Comparison of ENCODE assay signal across 12 mouse cellular contexts in genomic region chr2:26030288-26030687, GRCm38 (mm10). TPM values are rescaled to one million over a fixed set of nuclear protein-coding genes. Genes with fewer than 3 reads are reported as not detected.
DNase-seq lines count a peak whose midpoint lies in the region; ATAC-seq and TF ChIP-seq lines count a peak whose summit lies in the region.
"Had no signal": no experiment of that assay in that cellular context is flagged by ENCODE, and none has a peak within 500 bp of the region (broad histone marks: within the 10 kb centered on the region; RNA-seq: fewer than 3 reads in every experiment).

No protein-coding gene starts in this region.

- no peak overlapping the region for H3K4me3 ChIP-seq in heart, adult 2 months
- no peak overlapping the region for H3K4me3 ChIP-seq in midbrain, postnatal 0 days (ENCODE audit: low read depth, low read length)
- H3K4me3 ChIP-seq in midbrain, embryonic 15.5 days, result no peak overlapping the region
- H3K4me3 ChIP-seq: forebrain, embryonic 13.5 days; heart, embryonic 13.5 days; limb, embryonic 15.5 days had no signal

- TF ChIP-seq CTCF in heart, adult 2 months (IDR thresholded peaks at IDR 0.05), result peak; percentile 40
- TF ChIP-seq CTCF in midbrain, postnatal 0 days (IDR thresholded peaks at IDR 0.05), result peak; percentile 43

- intact Hi-C loops in heart, adult 2 months (cut with DNase I), result no loop called here
- intact Hi-C loops in heart, postnatal 10 days (cut with DNase I), result no loop called here

- H3K9me3 ChIP-seq in midbrain, postnatal 0 days (ENCODE audit: low read length), result no peaks in the 10 kb centered on the region
- no peaks in the 10 kb centered on the region for H3K9me3 ChIP-seq in midbrain, embryonic 15.5 days
- H3K9me3 ChIP-seq: forebrain, embryonic 13.5 days; heart, embryonic 13.5 days; limb, embryonic 15.5 days had no signal

- no peak overlapping the region for H3K4me2 ChIP-seq in midbrain, postnatal 0 days (ENCODE audit: low read depth, low read length, poor library complexity, severe bottlenecking)
- H3K4me2 ChIP-seq in midbrain, embryonic 15.5 days, result no peak overlapping the region
- H3K4me2 ChIP-seq: forebrain, embryonic 13.5 days; heart, embryonic 13.5 days; limb, embryonic 15.5 days had no signal

- H3K9ac ChIP-seq in heart, adult 2 months (ENCODE audit: low read depth, low read length), result no peak overlapping the region
- H3K9ac ChIP-seq in midbrain, postnatal 0 days (replicated peaks; ENCODE audit: low read length, poor library complexity, severe bottlenecking), result no peak overlapping the region
- no peak overlapping the region for H3K9ac ChIP-seq in midbrain, embryonic 15.5 days
- H3K9ac ChIP-seq: forebrain, embryonic 13.5 days; heart, embryonic 13.5 days; limb, embryonic 15.5 days had no signal

- H3K79me2 ChIP-seq in heart, adult 2 months (replicated peaks; ENCODE audit: control insufficient read depth, insufficient read depth, low read length), result no peaks in the 10 kb centered on the region

- TF ChIP-seq POLR2A in heart, adult 2 months (IDR thresholded peaks at IDR 0.05; ENCODE audit: insufficient read depth, low read depth, low read length), result no peak

- no peak for DNase-seq in heart, adult 2 months
- DNase-seq in heart, postnatal 10 days, result no peak
- DNase-seq in midbrain, postnatal 0 days (ENCODE audit: low spot score), result no peak
- DNase-seq in splenic B cell, adult 2 months (ENCODE audit: low read depth, low spot score), result peak; percentile 11
- no peak for DNase-seq in right cerebral cortex, adult 2 months (ENCODE audit: low spot score in 2 of 2)
- DNase-seq in ovary, adult 18-20 months (ENCODE audit: low spot score), result no peak
- DNase-seq: right cerebral cortex, postnatal 25 days had no signal

- no peaks in the 10 kb centered on the region for H3K27me3 ChIP-seq in heart, adult 2 months (ENCODE audit: control insufficient read depth, insufficient read depth, low read length)
- H3K27me3 ChIP-seq in midbrain, postnatal 0 days (ENCODE audit: insufficient read depth, low read length), result no peaks in the 10 kb centered on the region
- H3K27me3 ChIP-seq in midbrain, embryonic 15.5 days (replicated peaks), result no peaks in the 10 kb centered on the region; the same call in 1 of the 2 replicates
- no peaks in the 10 kb centered on the region for H3K27me3 ChIP-seq in splenic B cell, adult 2 months (ENCODE audit: control insufficient read depth, insufficient read depth, low read length, poor library complexity, severe bottlenecking)

- no peaks in the 10 kb centered on the region for H3K4me1 ChIP-seq in heart, adult 2 months (ENCODE audit: control insufficient read depth, insufficient read depth, low read length)
- H3K4me1 ChIP-seq in midbrain, postnatal 0 days (ENCODE audit: insufficient read depth, low read length), result no peaks in the 10 kb centered on the region
- H3K4me1 ChIP-seq in midbrain, embryonic 15.5 days, result 0 out of 2 replicates have a peak, but pooled peaks cover 2% of the 10 kb centered on the region
- H3K4me1 ChIP-seq: forebrain, embryonic 13.5 days; heart, embryonic 13.5 days had no signal

- 51% methylated on average over 3 of the region's 3 CpGs for WGBS in heart, adult 2 months
- 56% methylated on average over 3 of the region's 3 CpGs for WGBS in midbrain, postnatal 0 days
- 56% methylated on average over 3 of the region's 3 CpGs for WGBS in midbrain, embryonic 15.5 days

- no peak overlapping the region for H3K27ac ChIP-seq in heart, adult 2 months
- H3K27ac ChIP-seq in midbrain, postnatal 0 days (ENCODE audit: low read depth, low read length), result no peak overlapping the region
- no peak overlapping the region for H3K27ac ChIP-seq in midbrain, embryonic 15.5 days
- H3K27ac ChIP-seq: forebrain, embryonic 13.5 days; heart, embryonic 13.5 days; limb, embryonic 15.5 days had no signal

- no peaks in the 10 kb centered on the region for H3K36me3 ChIP-seq in heart, adult 2 months (ENCODE audit: control insufficient read depth, insufficient read depth, low read length)
- H3K36me3 ChIP-seq in midbrain, postnatal 0 days (ENCODE audit: insufficient read depth, low read length), result no peaks in the 10 kb centered on the region
- no peaks in the 10 kb centered on the region for H3K36me3 ChIP-seq in midbrain, embryonic 15.5 days (replicated peaks)
- no peaks in the 10 kb centered on the region for H3K36me3 ChIP-seq in splenic B cell, adult 2 months (ENCODE audit: control insufficient read depth, insufficient read depth, low read length, poor library complexity, severe bottlenecking)
- H3K36me3 ChIP-seq: heart, embryonic 13.5 days; limb, embryonic 15.5 days had no signal

- ATAC-seq in midbrain, postnatal 0 days (ENCODE audit: low FRiP score), result no peak
- ATAC-seq in midbrain, embryonic 15.5 days (replicated peaks), result no peak
- ATAC-seq in erythroid progenitor cell, adult 5-6 weeks (replicated peaks; ENCODE audit: low FRiP score, poor library complexity, severe bottlenecking), result 0 out of 2 replicates have a peak, but pooled peaks have one; percentile 48
- ATAC-seq: forebrain, embryonic 13.5 days had no signal

- TF ChIP-seq EP300 in heart, adult 2 months (IDR thresholded peaks at IDR 0.05; ENCODE audit: insufficient read depth, low read depth, low read length), result no peak

RNA-seq across cellular contexts. Expression of gene Ubac1, which starts 8.7 kb away (rescaled TPM):
- 10 to 100 TPM; 86.3 to 92.0 TPM for total RNA-seq in heart, adult 2 months (2021)
- polyA plus RNA-seq in heart, adult 2 months (2012; rRNA removed), result 116 and 139 TPM in 2 replicates
- total RNA-seq in heart, postnatal 10 days (2021), result 10 to 100 TPM; 71.6 to 76.9 TPM
- 100 and 123 TPM in 2 replicates for total RNA-seq in midbrain, postnatal 0 days (2014; rRNA removed)
- 151 and 158 TPM in 2 replicates for polyA plus RNA-seq in midbrain, postnatal 0 days (2015; fragmentation: Nextera tagmentation; extraction: Ambion mirVana)
- 132 and 139 TPM in 2 replicates for polyA plus RNA-seq in midbrain, embryonic 15.5 days (2015; fragmentation: Nextera tagmentation; extraction: Ambion mirVana)
- 1,305 and 1,318 TPM in 2 replicates for total RNA-seq in erythroid progenitor cell, adult 5-6 weeks (2015; ENCODE audit: low replicate concordance)
- total RNA-seq in erythroid progenitor cell, adult 5-6 weeks (2017; ENCODE audit: low replicate concordance), result 1,008 and 1,122 TPM in 2 replicates

RNA-seq across cellular contexts. Expression of gene Camsap1, which starts 47.2 kb away (rescaled TPM):
- 10 to 100 TPM; 38.9 to 45.1 TPM for total RNA-seq in heart, adult 2 months (2021)
- 7.4 and 13.5 TPM in 2 replicates for polyA plus RNA-seq in heart, adult 2 months (2012; rRNA removed)
- 10 to 100 TPM; 36.3 to 37.1 TPM for total RNA-seq in heart, postnatal 10 days (2021)
- 141 and 157 TPM in 2 replicates for total RNA-seq in midbrain, postnatal 0 days (2014; rRNA removed)
- polyA plus RNA-seq in midbrain, postnatal 0 days (2015; fragmentation: Nextera tagmentation; extraction: Ambion mirVana), result 57.5 and 61.3 TPM in 2 replicates
- polyA plus RNA-seq in midbrain, embryonic 15.5 days (2015; fragmentation: Nextera tagmentation; extraction: Ambion mirVana), result 88.1 and 99.8 TPM in 2 replicates
- total RNA-seq in erythroid progenitor cell, adult 5-6 weeks (2015; ENCODE audit: low replicate concordance), result 18.9 and 31.4 TPM in 2 replicates
- total RNA-seq in erythroid progenitor cell, adult 5-6 weeks (2017; ENCODE audit: low replicate concordance), result 67.6 and 93.3 TPM in 2 replicates
